Mouse (Mus musculus) spleen, postnatal 14 days (tissue): ENCODE measurements around the gene Brdt.
"Not testable (repeated sequence)": the region's sequence is repeated elsewhere in the genome, so short reads cannot be mapped to it uniquely, and the experiment has no call there.

Experiments
- DNase-seq, 2 experiments: peaks; one replicate each; pipeline ENCODE4 v3.0.0; 2021 to 2022; ENCODE audit warnings: low spot score in 2 of 2

Brdt gene

GRCm38 (mm10) chr5:107340404-107340803, 9.4 kb downstream of the Brdt start:
- no peak for DNase-seq

GRCm38 (mm10) chr5:107342891-107343290, 11.9 kb downstream of the Brdt start:
- no peak for DNase-seq

GRCm38 (mm10) chr5:107346214-107346613, 15.3 kb downstream of the Brdt start:
- DNase-seq = no peak

GRCm38 (mm10) chr5:107352566-107352965, 21.6 kb downstream of the Brdt start:
- no peak for DNase-seq

- no peak for DNase-seq
These were observed 23.0 kb downstream of the Brdt start for GRCm38 (mm10) chr5:107353981-107354380.

GRCm38 (mm10) chr5:107355801-107356200, 24.8 kb downstream of the Brdt start:
- DNase-seq = no peak

- no peak for DNase-seq
These were observed 26.8 kb downstream of the Brdt start for GRCm38 (mm10) chr5:107357723-107358122.

GRCm38 (mm10) chr5:107359395-107360053, 28.6 kb downstream of the Brdt start:
- peak; percentile 78 to 82 for DNase-seq

GRCm38 (mm10) chr5:107360054-107360730, 29.2 kb downstream of the Brdt start:
- DNase-seq = no peak

GRCm38 (mm10) chr5:107370040-107370439, 39.1 kb downstream of the Brdt start:
- no peak for DNase-seq

- no peak for DNase-seq
These were observed 40.4 kb downstream of the Brdt start for GRCm38 (mm10) chr5:107371335-107371734.

- no peak for DNase-seq
These were observed 42.3 kb downstream of the Brdt start for GRCm38 (mm10) chr5:107373256-107373655.

GRCm38 (mm10) chr5:107386448-107386847, 55.5 kb downstream of the Brdt start:
- not testable (repeated sequence) for DNase-seq

- DNase-seq = no peak
These were observed 56.8 kb downstream of the Brdt start for GRCm38 (mm10) chr5:107387788-107388187.

- no peak for DNase-seq
These were observed 58.4 kb downstream of the Brdt start for GRCm38 (mm10) chr5:107389373-107389772.

GRCm38 (mm10) chr5:107394437-107394836, 63.5 kb downstream of the Brdt start:
- no peak for DNase-seq

- no peak for DNase-seq
These were observed 71.5 kb downstream of the Brdt start, which contains the start of gene Ephx4 for GRCm38 (mm10) chr5:107402436-107402835. TSS of gene Ephx4 (plus strand) at chr5:107402736.

- DNase-seq = no peak
These were observed 72.3 kb downstream of the Brdt start for GRCm38 (mm10) chr5:107403011-107403946.

GRCm38 (mm10) chr5:107403947-107404684, 73.2 kb downstream of the Brdt start:
- DNase-seq = no peak

GRCm38 (mm10) chr5:107405361-107405760, 74.4 kb downstream of the Brdt start:
- no peak for DNase-seq

- no peak for DNase-seq
These were observed 79.3 kb downstream of the Brdt start for GRCm38 (mm10) chr5:107410305-107410704.

GRCm38 (mm10) chr5:107411326-107411725, 80.4 kb downstream of the Brdt start:
- DNase-seq = no peak
